Mouse (Mus musculus): Measurements from ENCODE around the gene Krtap5-4.
"Not testable (repeated sequence)": the region's sequence is repeated elsewhere in the genome, so short reads cannot be mapped to it uniquely, and the experiment has no call there.

DNA sequence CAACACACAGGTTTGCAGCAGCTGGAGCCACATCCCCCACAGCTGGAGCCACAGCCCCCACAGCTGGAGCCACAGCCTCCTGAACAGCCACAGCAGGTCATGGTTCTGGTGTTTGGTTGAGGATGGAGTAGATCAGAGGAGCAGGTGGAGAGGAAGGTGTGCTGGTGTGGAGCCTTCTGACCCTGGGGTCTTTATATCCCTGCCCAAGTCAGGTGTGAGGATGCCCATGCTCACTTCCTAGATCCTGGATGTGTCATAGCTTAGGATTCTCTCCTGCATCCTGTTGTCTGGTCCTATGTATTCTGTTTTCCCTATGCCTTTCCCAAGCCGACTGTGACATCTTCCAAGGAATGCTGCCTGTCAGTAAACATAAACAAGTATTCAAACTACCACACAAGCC, 45.1 kb upstream of the Krtap5-4 start, which contains the start of gene Gm2431:
- not testable (repeated sequence) for TF ChIP-seq CTCF (conservative IDR thresholded peaks at IDR 0.05 in 1 of 2, IDR thresholded peaks at IDR 0.05 in 1 of 2; ENCODE audit: low read depth in 2 of 2, low read length in 2 of 2); E2F4 (IDR thresholded peaks at IDR 0.05; ENCODE audit: insufficient replicate concordance, low read depth, low read length); EP300 (IDR thresholded peaks at IDR 0.05; ENCODE audit: low read length); RAD21 (IDR thresholded peaks at IDR 0.05; ENCODE audit: low read depth, low read length); ZMIZ1 (IDR thresholded peaks at IDR 0.05; ENCODE audit: low read depth, low read length); CHD2 (IDR thresholded peaks at IDR 0.05; ENCODE audit: low read length); MXI1 (IDR thresholded peaks at IDR 0.05; ENCODE audit: low read depth, low read length); MEF2A (IDR thresholded peaks at IDR 0.05; ENCODE audit: borderline replicate concordance, low read depth, low read length); USF1 (IDR thresholded peaks at IDR 0.05; ENCODE audit: low read depth, low read length)

All from CH12.LX (cell line).